Mouse (Mus musculus) spleen, adult 18-20 months (tissue): ENCODE data around the gene Col9a3.

Experiments
- DNase-seq, 2 experiments: peaks; one replicate each; pipeline ENCODE4 v3.0.0; 2022; ENCODE audit warnings: mixed read lengths in 2 of 2

The Col9a3 gene

GRCm38 (mm10) chr2:180641576-180642554 lies 44.3 kb downstream of the Col9a3 start:
- no peak for DNase-seq

- DNase-seq: no peak
Measured at GRCm38 (mm10) chr2:180642555-180643260, 45.1 kb downstream of the Col9a3 start, which contains the start of gene Tcfl5. Tcfl5 (minus strand) TSS chr2:180642708.

DNA sequence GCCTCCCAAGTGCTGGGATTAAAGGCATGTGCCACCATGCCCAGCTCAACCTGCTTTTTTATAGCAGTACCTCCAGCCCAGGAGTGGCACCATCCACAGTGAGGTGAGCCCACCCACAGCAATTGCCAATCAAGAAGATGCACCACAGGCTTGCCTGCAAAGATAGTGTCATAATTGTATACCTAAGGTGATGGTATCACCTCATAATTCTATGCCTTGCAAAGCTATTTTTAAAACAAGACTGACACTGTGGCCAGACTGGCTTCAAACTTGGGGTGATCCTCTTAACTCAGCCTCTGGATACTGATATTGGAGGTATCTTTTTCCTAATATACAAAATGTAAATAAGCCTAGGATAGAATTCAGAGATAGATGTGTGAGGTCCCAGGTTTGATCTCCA lies 46.0 kb downstream of the Col9a3 start:
- no peak for DNase-seq

GRCm38 (mm10) chr2:180646841-180647240 lies 49.3 kb downstream of the Col9a3 start:
- no peak for DNase-seq

GRCm38 (mm10) chr2:180654666-180655065 lies 57.1 kb downstream of the Col9a3 start:
- no peak for DNase-seq

GRCm38 (mm10) chr2:180655150-180655549 lies 57.6 kb downstream of the Col9a3 start:
- no peak for DNase-seq

GRCm38 (mm10) chr2:180657394-180658013 lies 59.9 kb downstream of the Col9a3 start:
- DNase-seq: peak in 1 of 2 experiments; percentile 57

DNA sequence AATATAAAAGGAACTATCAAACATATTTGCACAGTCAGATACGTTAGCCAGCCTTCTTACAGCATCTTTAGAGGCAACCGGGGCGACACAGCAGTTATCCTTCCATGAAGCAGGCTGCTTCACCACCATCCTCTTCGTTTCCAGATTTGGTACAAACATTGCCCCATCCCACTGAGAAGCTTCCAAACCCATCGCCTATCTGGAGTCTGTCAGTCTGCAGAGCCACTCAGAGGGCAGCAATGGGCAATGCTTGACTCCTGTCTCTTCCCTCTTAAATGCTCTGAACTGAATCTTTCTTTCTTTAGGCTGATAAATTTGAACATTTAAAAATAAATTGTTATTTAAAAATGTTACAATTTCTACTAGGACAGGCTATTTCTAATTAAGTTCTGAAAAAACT lies 60.8 kb downstream of the Col9a3 start:
- DNase-seq: no peak

DNA sequence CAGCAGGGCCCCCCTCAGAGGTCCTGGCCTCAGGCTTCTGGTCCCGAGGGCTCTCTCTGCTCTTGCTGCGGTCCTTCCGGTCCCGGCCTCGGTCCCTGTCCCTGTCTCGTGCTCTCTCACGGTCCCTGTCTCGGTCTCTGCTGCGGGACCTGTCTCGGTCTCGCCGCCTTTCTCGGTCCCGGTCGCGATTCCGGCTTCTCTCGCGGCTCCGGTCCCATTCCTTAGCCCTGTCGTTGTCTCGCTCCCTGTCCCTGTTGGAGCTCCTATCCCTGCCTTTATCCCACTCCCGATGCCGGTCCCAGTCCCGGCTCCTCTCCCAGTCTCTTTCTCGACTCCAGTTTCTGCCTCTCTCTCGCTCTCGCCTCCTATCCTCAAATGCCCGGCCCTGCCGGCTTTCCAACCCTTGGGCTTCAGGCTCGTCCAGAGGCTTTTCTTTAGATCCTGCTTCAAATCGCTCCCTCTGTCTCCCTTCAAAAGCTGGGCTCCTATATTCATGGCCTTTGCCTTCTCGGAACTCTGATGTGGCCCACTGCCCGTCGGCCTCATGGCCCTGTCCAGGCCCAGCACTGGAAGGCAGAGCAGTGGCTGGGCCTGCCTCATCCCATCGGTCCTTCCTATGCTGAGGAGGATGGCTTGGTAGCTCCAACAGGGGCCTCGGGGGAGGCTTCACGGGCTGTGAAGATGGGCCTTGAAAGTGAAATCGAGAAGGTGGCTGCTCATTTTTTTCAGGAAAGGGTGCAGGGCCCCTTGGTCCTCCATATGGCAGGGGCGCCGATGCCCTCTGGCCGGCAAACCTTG lies 62.0 kb downstream of the Col9a3 start:
- DNase-seq: no peak

GRCm38 (mm10) chr2:180660521-180660920 lies 62.9 kb downstream of the Col9a3 start:
- no peak for DNase-seq

DNA sequence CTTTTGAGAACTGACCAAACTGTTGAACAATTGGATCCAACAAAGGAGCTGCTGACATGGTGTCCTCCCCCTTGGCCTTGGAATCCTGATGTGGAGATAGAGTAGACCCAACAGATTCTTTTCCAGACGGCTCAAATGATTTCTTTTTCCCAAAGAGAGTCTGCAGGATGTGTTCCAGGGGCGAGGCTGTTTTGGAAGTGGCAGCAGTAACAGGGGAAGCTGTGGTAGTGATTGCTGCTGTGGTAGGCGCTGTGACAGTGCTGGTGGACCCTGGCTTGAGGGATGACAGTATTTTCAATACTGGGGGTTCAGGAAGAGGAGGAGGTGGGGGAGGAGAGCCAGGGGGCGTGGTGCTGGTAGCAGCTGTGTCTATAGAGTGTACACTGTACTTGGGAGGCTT lies 64.4 kb downstream of the Col9a3 start:
- DNase-seq: no peak
